Mouse (Mus musculus) midbrain, embryonic 14.5 days (tissue): ENCODE results near the gene Gm14214. TPM values are rescaled to one million over a fixed set of nuclear protein-coding genes. Genes with fewer than 3 reads are reported as not detected.

Experiments
- ATAC-seq: fragments of 200-750 bp; cut with Nextera tagmentation; 2 replicates; pipeline ENCODE4 v1.8.0; 2017; ENCODE audit warnings: moderate number of reproducible peaks, moderate library complexity; ENCODE audit not compliant: low FRiP score, low TSS enrichment
- DNase-seq: peaks from one replicate; pipeline ENCODE4 v3.0.0-alpha.2; 2015
- H3K27ac ChIP-seq: fragments of 300-500 bp; sonication (generic); replicated peaks from 2 replicates; pipeline ENCODE4 v1.5.1; 2014; ENCODE audit warnings: mild to moderate bottlenecking, low read depth, low read length, moderate library complexity
- H3K27me3 ChIP-seq: fragments of 300-500 bp; sonication (generic); 2 replicates; pipeline ENCODE4 v1.6.1; 2014; ENCODE audit warnings: low read length, control low read depth, mixed read lengths; ENCODE audit not compliant: control insufficient read depth, insufficient read depth
- H3K36me3 ChIP-seq: fragments of 300-500 bp; sonication (generic); 2 replicates; pipeline ENCODE4 v1.6.1; 2014; ENCODE audit warnings: low read length, control low read depth; ENCODE audit not compliant: control insufficient read depth, insufficient read depth
- H3K4me1 ChIP-seq: fragments of 300-500 bp; sonication (generic); 2 replicates; pipeline ENCODE4 v1.6.1; 2014; ENCODE audit warnings: mild to moderate bottlenecking, antibody characterized with exemption, low read length, control low read depth; ENCODE audit not compliant: control insufficient read depth, insufficient read depth
- H3K4me2 ChIP-seq: fragments of 300-500 bp; sonication (generic); 2 replicates; pipeline ENCODE4 v1.6.1; 2014; ENCODE audit warnings: mild to moderate bottlenecking, low read length, moderate library complexity
- H3K4me3 ChIP-seq: fragments of 300-500 bp; sonication (generic); replicated peaks from 2 replicates; pipeline ENCODE4 v1.5.1; 2014; ENCODE audit warnings: low read depth, low read length
- H3K9ac ChIP-seq: fragments of 300-500 bp; sonication (generic); replicated peaks from 2 replicates; pipeline ENCODE4 v1.6.1; 2014; ENCODE audit warnings: mild to moderate bottlenecking, low read length, moderate library complexity
- H3K9me3 ChIP-seq: fragments of 300-500 bp; sonication (generic); 2 replicates; pipeline ENCODE4 v1.6.1; 2016; ENCODE audit warnings: low read length, control low read depth, mixed read lengths; ENCODE audit not compliant: control insufficient read depth
- WGBS: fragments of 180-500 bp; shearing (Covaris S2); extraction: QIAGEN DNeasy Blood & Tissue Kit; methylation state at CpG from one replicate; pipeline ENCODE4 v1.1.7; 2014; 5-methylcytosine and 5-hydroxymethylcytosine counted together
- polyA plus RNA-seq: library from polyadenylated mRNA; unstranded; fragments of >200 nt; fragmentation: Nextera tagmentation; extraction: Ambion mirVana; gene quantifications from 2 replicates; pipeline ENCODE4 v1.2.1, GENCODE M21; 2014

Gm14214 gene
- polyA plus RNA-seq, 1 experiment from 2014 or later, result not detected

GRCm38 (mm10) chr2:154782856-154783650 is 13.2 kb upstream of the Gm14214 start:
- no peak overlapping the region for H3K9ac ChIP-seq
- no peaks in the 10 kb centered on the region for H3K36me3 ChIP-seq
- H3K27ac ChIP-seq, result no peak overlapping the region
- no peaks in the 10 kb centered on the region for H3K9me3 ChIP-seq
- DNase-seq, result no peak
- ATAC-seq, result no peak
- no peak overlapping the region for H3K4me3 ChIP-seq
- H3K4me1 ChIP-seq, result peaks cover 15% of the 10 kb centered on the region; the same call in 1 of the 2 replicates
- 73% methylated on average over 17 of the region's 17 CpGs for WGBS
- no peaks in the 10 kb centered on the region for H3K27me3 ChIP-seq
- no peak overlapping the region for H3K4me2 ChIP-seq

GRCm38 (mm10) chr2:154782361-154782760 is 12.5 kb upstream of the Gm14214 start:
- no peak overlapping the region for H3K4me2 ChIP-seq
- H3K27me3 ChIP-seq, result no peaks in the 10 kb centered on the region
- H3K9me3 ChIP-seq, result no peaks in the 10 kb centered on the region
- H3K36me3 ChIP-seq, result no peaks in the 10 kb centered on the region
- DNase-seq, result no peak
- H3K9ac ChIP-seq, result no peak overlapping the region
- no peak overlapping the region for H3K27ac ChIP-seq
- no peak overlapping the region for H3K4me3 ChIP-seq
- peaks cover 15% of the 10 kb centered on the region; the same call in 1 of the 2 replicates for H3K4me1 ChIP-seq
- 82% methylated on average over 4 of the region's 4 CpGs for WGBS
- no peak for ATAC-seq

GRCm38 (mm10) chr2:154779648-154780047 is 9.8 kb upstream of the Gm14214 start:
- Histone ChIP-seq H3K9ac (no peak overlapping the region), H3K9me3 (no peaks in the 10 kb centered on the region), H3K4me1 (peaks cover under 1% of the 10 kb centered on the region; the same call in 1 of the 2 replicates), H3K27me3 (no peaks in the 10 kb centered on the region), H3K36me3 (no peaks in the 10 kb centered on the region), H3K4me3 (no peak overlapping the region), H3K27ac (no peak overlapping the region), H3K4me2 (no peak overlapping the region)
- WGBS, result 52% methylated on average over 3 of the region's 3 CpGs
- DNase-seq, result no peak
- ATAC-seq, result no peak

DNA sequence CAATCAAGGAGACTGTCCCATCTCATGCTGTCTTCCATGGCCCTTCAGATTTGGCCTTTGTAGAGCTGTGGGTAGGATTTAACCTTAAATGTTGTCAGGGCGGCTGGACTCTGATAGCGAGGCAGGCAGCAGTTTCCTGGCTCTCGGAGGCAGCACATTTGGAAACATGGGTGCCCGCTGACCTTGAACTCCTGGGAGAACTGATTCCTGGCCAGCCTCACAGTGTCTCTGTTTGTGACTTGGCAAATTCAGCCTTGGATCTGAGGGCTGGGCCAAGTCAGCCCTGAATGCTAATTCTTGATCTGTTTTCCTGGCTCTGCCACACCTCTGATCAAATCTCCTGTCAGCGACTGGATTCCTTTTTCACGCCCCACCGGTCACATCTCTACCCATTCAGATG is 6.7 kb upstream of the Gm14214 start:
- ATAC-seq, result no peak
- no peaks in the 10 kb centered on the region for H3K4me1 ChIP-seq
- no peaks in the 10 kb centered on the region for H3K27me3 ChIP-seq
- H3K9ac ChIP-seq, result no peak overlapping the region
- H3K4me3 ChIP-seq, result no peak overlapping the region
- no peak for DNase-seq
- whole genome bisulfite sequencing, result 71% methylated on average over 7 of the region's 7 CpGs
- no peaks in the 10 kb centered on the region for H3K36me3 ChIP-seq
- no peak overlapping the region for H3K4me2 ChIP-seq
- no peak overlapping the region for H3K27ac ChIP-seq
- H3K9me3 ChIP-seq, result no peaks in the 10 kb centered on the region

GRCm38 (mm10) chr2:154774032-154774431 is 4.2 kb upstream of the Gm14214 start:
- DNase-seq, result peak; percentile 47
- 89% methylated on average over 1 of the region's 1 CpGs for WGBS
- no peak overlapping the region for H3K4me3 ChIP-seq

DNA sequence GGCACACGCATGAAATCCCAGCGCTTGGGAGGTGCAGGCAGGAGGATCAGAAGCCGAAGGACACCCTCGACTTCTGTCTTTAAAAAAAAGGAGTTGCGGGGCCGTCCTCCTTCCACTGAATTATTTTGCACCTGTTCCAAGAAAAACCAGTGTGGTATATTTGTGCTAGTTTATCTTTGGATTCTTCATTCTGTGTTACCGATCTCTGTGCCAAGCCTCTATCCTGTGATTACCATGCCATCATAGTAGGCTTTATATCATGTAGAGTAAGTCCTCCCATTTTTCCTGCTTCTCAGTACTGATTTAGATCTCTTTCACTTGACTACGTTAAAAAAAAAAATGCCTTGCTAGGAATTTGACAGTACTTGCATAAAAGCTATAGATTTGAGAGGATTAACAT is 1.8 kb upstream of the Gm14214 start:
- no peaks in the 10 kb centered on the region for H3K36me3 ChIP-seq
- WGBS, result 77% methylated on average over 8 of the region's 8 CpGs

More at GRCm38 (mm10) chr2:154774032-154774431, 4.2 kb upstream of the Gm14214 start:
- ATAC-seq, result no peak
- Histone ChIP-seq H3K9ac (no peak overlapping the region), H3K9me3 (no peaks in the 10 kb centered on the region), H3K4me2 (no peak overlapping the region), H3K36me3 (no peaks in the 10 kb centered on the region), H3K4me1 (no peaks in the 10 kb centered on the region), H3K27ac (no peak overlapping the region), H3K27me3 (no peaks in the 10 kb centered on the region)

DNA sequence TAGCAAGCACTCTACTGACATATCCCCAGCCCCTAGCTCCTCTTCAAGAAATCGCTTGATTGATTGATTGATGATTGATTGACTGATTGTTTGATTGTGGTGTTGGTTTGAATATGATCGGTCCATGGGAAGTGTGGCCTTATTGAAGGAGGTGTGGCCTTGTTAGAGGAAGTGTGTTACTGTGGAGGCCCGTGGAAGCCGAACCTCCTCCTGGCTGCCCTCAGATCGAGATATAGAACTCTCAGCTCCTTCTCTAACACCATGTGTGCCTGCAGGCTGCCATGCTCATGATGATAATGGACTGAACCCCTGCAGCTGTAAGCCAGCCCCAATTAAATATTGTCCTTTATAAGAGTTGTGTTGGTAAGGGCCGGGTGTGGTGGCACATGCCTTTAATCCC is 2.8 kb downstream of the Gm14214 start:
- no peaks in the 10 kb centered on the region for H3K27me3 ChIP-seq
- no peak overlapping the region for H3K9ac ChIP-seq
- H3K9me3 ChIP-seq, result no peaks in the 10 kb centered on the region
- WGBS, result 90% methylated on average over 6 of the region's 6 CpGs
- H3K4me3 ChIP-seq, result no peak overlapping the region
- H3K36me3 ChIP-seq, result no peaks in the 10 kb centered on the region
- DNase-seq (no peak), ATAC-seq (no peak)
- no peak overlapping the region for H3K27ac ChIP-seq
- no peak overlapping the region for H3K4me2 ChIP-seq
- no peaks in the 10 kb centered on the region for H3K4me1 ChIP-seq

More for the DNA sequence above, 1.8 kb upstream of the Gm14214 start:
- Histone ChIP-seq H3K4me2 (no peak overlapping the region), H3K4me1 (no peaks in the 10 kb centered on the region), H3K4me3 (no peak overlapping the region), H3K27ac (no peak overlapping the region), H3K9ac (no peak overlapping the region), H3K27me3 (no peaks in the 10 kb centered on the region), H3K9me3 (no peaks in the 10 kb centered on the region)
- ATAC-seq (no peak), DNase-seq (no peak)

DNA sequence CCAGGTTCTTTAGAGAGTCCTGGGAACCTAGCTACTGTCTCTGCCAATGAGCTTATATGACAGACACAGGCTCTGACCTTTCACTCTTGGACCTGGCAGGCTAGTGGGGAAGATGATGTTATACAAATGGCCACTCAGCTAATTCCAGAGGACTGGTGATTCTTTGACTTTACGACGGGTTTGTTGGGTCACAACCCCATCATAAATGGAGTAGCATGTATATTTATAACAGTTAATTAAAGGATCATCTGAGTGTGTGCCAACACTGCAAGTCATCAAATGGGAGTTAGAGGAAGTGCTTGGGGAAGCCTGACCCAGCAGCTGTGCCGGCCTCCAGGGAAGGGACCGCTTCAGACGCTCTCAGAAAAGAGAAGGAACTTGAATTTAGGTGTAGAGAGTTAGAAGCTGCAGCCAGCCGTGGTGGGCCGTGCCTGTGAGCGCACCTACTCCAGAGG is 4.2 kb downstream of the Gm14214 start:
- ATAC-seq, result no peak

More for the DNA sequence above, 4.2 kb downstream of the Gm14214 start:
- 84% methylated on average over 8 of the region's 8 CpGs for WGBS
- Histone ChIP-seq H3K4me3 (no peak overlapping the region), H3K36me3 (no peaks in the 10 kb centered on the region), H3K4me2 (no peak overlapping the region), H3K9me3 (no peaks in the 10 kb centered on the region), H3K9ac (no peak overlapping the region), H3K27me3 (no peaks in the 10 kb centered on the region), H3K27ac (no peak overlapping the region), H3K4me1 (no peaks in the 10 kb centered on the region)
- no peak for DNase-seq
